Mouse (Mus musculus): Measurements from ENCODE around the gene Serpinf1. TPM values are rescaled to one million over a fixed set of nuclear protein-coding genes. Genes with fewer than 3 reads are reported as not detected.

Serpinf1 gene
- total and polyA plus RNA-seq, 3 experiments, result 0.38 TPM; not detected in 2

DNA sequence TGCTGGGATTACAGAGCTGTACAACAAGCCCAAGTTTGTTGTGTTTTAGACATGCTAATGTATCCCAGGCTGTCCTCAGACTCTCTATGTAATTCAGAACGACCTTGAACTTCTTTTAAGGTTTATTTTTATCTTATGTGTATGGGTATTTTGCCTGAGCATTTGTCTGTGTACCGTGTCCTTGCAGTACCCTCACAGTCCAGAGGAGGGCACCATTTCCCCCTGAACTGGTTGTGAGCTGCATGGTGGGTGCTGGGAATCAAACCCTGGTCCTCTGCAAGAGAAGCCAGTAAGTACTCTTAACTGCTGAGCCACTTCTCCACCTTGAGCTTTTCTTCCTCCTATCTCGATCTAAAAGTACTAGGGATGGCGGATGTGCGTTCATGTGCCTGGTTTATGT is 11.6 kb upstream of the Serpinf1 start:
- TF ChIP-seq GATA2 (IDR thresholded peaks at IDR 0.05; ENCODE audit: borderline replicate concordance, low read depth, low read length) (no peak), GATA1 (IDR thresholded peaks at IDR 0.05; ENCODE audit: borderline replicate concordance, low read length) (no peak), TAL1 (conservative IDR thresholded peaks at IDR 0.05; ENCODE audit: low read depth, low read length) (no peak), POLR2AphosphoS5 (IDR thresholded peaks at IDR 0.05; ENCODE audit: insufficient replicate concordance, low read depth, low read length) (no peak), CTCF (IDR thresholded peaks at IDR 0.05; ENCODE audit: low read depth, low read length) (0 out of 2 replicates have a peak, but pooled peaks have one; percentile 21)
- DNase-seq (ENCODE audit: low spot score) (no peak), ATAC-seq (ENCODE audit: extremely low read depth, insufficient number of reproducible peaks, low FRiP score, poor library complexity, severe bottlenecking) (no peak)
- peaks cover 29% of the 10 kb centered on the region for H3K27me3 ChIP-seq (ENCODE audit: insufficient read depth, low read length)
- no peaks in the 10 kb centered on the region for H3K36me3 ChIP-seq (replicated peaks)
- peaks cover 9% of the 10 kb centered on the region for H3K9me3 ChIP-seq (replicated peaks)
- no peak overlapping the region for H3K4me3 ChIP-seq (ENCODE audit: low read depth, low read length)
- no peaks in the 10 kb centered on the region; the same call in 1 of the 2 replicates for H3K4me1 ChIP-seq (ENCODE audit: insufficient read depth, low read depth, low read length)

DNA sequence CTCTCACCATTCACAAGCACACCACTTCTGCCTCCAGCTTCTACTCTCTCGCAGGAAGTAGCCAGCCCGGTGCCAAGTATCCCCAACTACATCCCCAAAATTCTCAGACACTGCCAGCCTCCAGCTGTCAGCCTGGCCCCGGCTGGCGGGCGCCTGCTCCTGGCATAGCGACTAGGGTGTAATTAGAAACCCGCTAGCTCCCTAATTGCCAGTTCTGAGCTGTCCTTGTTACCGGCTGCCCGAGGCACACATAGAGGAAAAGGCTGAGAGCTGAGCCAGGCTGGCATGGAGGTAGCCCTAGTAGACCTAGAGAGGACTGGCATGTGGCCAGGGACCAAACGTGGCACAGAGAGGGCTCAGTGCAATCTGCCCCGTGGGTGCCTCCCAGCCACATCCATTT is 8.8 kb upstream of the Serpinf1 start:
- no peak overlapping the region for H3K4me3 ChIP-seq (ENCODE audit: low read depth, low read length)
- peaks cover 9% of the 10 kb centered on the region for H3K9me3 ChIP-seq (replicated peaks)
- peaks cover 34% of the 10 kb centered on the region for H3K27me3 ChIP-seq (ENCODE audit: insufficient read depth, low read length)
- H3K36me3 ChIP-seq (replicated peaks), result no peaks in the 10 kb centered on the region
- DNase-seq (ENCODE audit: low spot score), result no peak
- peaks cover 4% of the 10 kb centered on the region for H3K4me1 ChIP-seq (ENCODE audit: insufficient read depth, low read depth, low read length)
- TF ChIP-seq CTCF (IDR thresholded peaks at IDR 0.05; ENCODE audit: low read depth, low read length) (no peak), POLR2AphosphoS5 (IDR thresholded peaks at IDR 0.05; ENCODE audit: insufficient replicate concordance, low read depth, low read length) (no peak), TAL1 (conservative IDR thresholded peaks at IDR 0.05; ENCODE audit: low read depth, low read length) (no peak), GATA1 (IDR thresholded peaks at IDR 0.05; ENCODE audit: borderline replicate concordance, low read length) (no peak), GATA2 (IDR thresholded peaks at IDR 0.05; ENCODE audit: borderline replicate concordance, low read depth, low read length) (no peak)
- ATAC-seq (ENCODE audit: extremely low read depth, insufficient number of reproducible peaks, low FRiP score, poor library complexity, severe bottlenecking), result no peak

DNA sequence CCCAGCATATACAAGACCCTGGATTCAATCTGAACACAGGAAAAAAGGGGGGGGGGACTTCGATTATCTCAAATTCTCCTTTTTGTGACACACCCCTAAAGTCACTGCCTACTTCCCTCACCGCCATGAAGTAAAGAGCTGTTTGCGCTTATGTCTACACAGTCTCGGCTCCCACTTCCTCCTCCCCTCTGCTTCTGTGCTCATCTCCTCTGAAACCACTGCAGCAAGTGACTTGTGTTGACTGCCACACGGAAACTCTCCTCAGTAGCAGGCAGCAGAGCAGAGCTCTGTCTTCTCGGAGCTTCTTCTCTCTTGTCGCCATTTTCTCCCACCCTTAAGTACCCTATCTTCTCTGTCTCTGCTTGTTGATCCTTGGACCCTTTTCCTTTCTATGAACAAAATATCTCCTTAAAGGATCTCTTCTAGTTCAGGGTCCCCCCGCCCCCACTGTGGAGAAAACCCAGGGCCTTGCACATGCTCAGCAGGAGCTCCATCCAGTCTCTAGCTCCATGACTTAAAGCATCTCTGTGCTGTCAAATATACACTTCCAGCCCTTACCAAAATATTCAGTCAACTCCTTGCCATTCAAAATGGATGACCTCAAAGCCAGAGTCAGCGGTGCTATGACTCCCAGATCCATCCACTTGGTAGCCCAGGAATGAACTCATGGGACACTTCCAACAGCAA is 6.7 kb upstream of the Serpinf1 start:
- peaks cover 1% of the 10 kb centered on the region for H3K9me3 ChIP-seq (replicated peaks)
- H3K4me3 ChIP-seq (ENCODE audit: low read depth, low read length), result no peak overlapping the region
- H3K4me1 ChIP-seq (ENCODE audit: insufficient read depth, low read depth, low read length), result peaks cover 4% of the 10 kb centered on the region
- no peaks in the 10 kb centered on the region for H3K36me3 ChIP-seq (replicated peaks)
- H3K27me3 ChIP-seq (ENCODE audit: insufficient read depth, low read length), result peaks cover 40% of the 10 kb centered on the region
- no peak for DNase-seq (ENCODE audit: low spot score)
- ATAC-seq (ENCODE audit: extremely low read depth, insufficient number of reproducible peaks, low FRiP score, poor library complexity, severe bottlenecking), result no peak
- no peak for TF ChIP-seq GATA1 (IDR thresholded peaks at IDR 0.05; ENCODE audit: borderline replicate concordance, low read length)
- TF ChIP-seq TAL1 (conservative IDR thresholded peaks at IDR 0.05; ENCODE audit: low read depth, low read length), result no peak
- no peak for TF ChIP-seq CTCF (IDR thresholded peaks at IDR 0.05; ENCODE audit: low read depth, low read length)
- no peak for TF ChIP-seq POLR2AphosphoS5 (IDR thresholded peaks at IDR 0.05; ENCODE audit: insufficient replicate concordance, low read depth, low read length)
- no peak for TF ChIP-seq GATA2 (IDR thresholded peaks at IDR 0.05; ENCODE audit: borderline replicate concordance, low read depth, low read length)

DNA sequence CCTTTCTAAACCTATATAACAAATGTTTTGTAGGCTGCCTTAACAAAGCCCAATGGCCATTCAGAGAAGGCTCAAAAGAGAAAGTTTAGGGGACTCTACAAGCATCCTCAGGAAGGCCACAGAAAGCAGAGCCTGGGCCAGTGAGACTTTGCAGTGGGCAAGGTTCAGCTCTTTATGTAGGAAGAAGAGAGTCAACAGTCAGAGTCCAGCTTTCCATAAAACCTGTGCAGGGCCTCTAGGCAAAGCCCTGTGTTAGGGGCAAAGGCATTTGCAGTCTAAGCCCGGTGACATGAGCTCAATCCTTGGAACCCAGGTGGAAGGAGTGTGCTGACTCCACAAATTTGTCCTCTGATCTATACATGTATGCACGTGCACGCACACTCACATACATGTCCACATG is 2.0 kb upstream of the Serpinf1 start:
- DNase-seq (ENCODE audit: low spot score) (no peak), ATAC-seq (ENCODE audit: extremely low read depth, insufficient number of reproducible peaks, low FRiP score, poor library complexity, severe bottlenecking) (no peak)
- Histone ChIP-seq H3K27me3 (ENCODE audit: insufficient read depth, low read length) (peaks cover 48% of the 10 kb centered on the region), H3K4me1 (ENCODE audit: insufficient read depth, low read depth, low read length) (peaks cover 4% of the 10 kb centered on the region), H3K4me3 (ENCODE audit: low read depth, low read length) (no peak overlapping the region), H3K9me3 (replicated peaks) (no peaks in the 10 kb centered on the region), H3K36me3 (replicated peaks) (no peaks in the 10 kb centered on the region)
- TF ChIP-seq CTCF (IDR thresholded peaks at IDR 0.05; ENCODE audit: low read depth, low read length) (no peak), TAL1 (conservative IDR thresholded peaks at IDR 0.05; ENCODE audit: low read depth, low read length) (no peak), GATA2 (IDR thresholded peaks at IDR 0.05; ENCODE audit: borderline replicate concordance, low read depth, low read length) (no peak), POLR2AphosphoS5 (IDR thresholded peaks at IDR 0.05; ENCODE audit: insufficient replicate concordance, low read depth, low read length) (no peak), GATA1 (IDR thresholded peaks at IDR 0.05; ENCODE audit: borderline replicate concordance, low read length) (no peak)

DNA sequence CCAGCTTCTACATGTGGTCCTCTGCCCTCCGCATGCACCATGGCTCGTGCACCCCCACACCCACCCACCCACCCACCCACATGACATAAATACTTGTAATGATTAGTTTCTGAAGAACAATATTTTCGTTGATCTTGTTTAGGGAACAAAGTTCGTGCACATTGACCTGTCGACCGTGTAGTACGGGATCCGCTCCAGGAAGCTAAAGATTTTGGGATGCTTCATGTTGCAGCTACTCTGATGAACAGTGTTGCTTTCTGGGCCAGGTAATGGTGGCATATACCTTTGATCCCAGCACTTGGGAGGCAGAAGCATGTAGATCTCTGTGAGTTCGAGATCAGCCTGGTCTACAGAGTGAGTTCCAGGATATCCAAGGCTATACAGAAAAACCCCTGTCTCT is 1.5 kb upstream of the Serpinf1 start:
- no peaks in the 10 kb centered on the region for H3K36me3 ChIP-seq (replicated peaks)
- peaks cover 46% of the 10 kb centered on the region for H3K27me3 ChIP-seq (ENCODE audit: insufficient read depth, low read length)
- no peak for DNase-seq (ENCODE audit: low spot score)
- H3K9me3 ChIP-seq (replicated peaks), result no peaks in the 10 kb centered on the region
- no peak overlapping the region for H3K4me3 ChIP-seq (ENCODE audit: low read depth, low read length)
- peaks cover 4% of the 10 kb centered on the region for H3K4me1 ChIP-seq (ENCODE audit: insufficient read depth, low read depth, low read length)
- ATAC-seq (ENCODE audit: extremely low read depth, insufficient number of reproducible peaks, low FRiP score, poor library complexity, severe bottlenecking), result no peak
- no peak for TF ChIP-seq POLR2AphosphoS5 (IDR thresholded peaks at IDR 0.05; ENCODE audit: insufficient replicate concordance, low read depth, low read length)
- TF ChIP-seq CTCF (IDR thresholded peaks at IDR 0.05; ENCODE audit: low read depth, low read length), result no peak
- TF ChIP-seq TAL1 (conservative IDR thresholded peaks at IDR 0.05; ENCODE audit: low read depth, low read length), result no peak
- no peak for TF ChIP-seq GATA2 (IDR thresholded peaks at IDR 0.05; ENCODE audit: borderline replicate concordance, low read depth, low read length)
- no peak for TF ChIP-seq GATA1 (IDR thresholded peaks at IDR 0.05; ENCODE audit: borderline replicate concordance, low read length)

DNA sequence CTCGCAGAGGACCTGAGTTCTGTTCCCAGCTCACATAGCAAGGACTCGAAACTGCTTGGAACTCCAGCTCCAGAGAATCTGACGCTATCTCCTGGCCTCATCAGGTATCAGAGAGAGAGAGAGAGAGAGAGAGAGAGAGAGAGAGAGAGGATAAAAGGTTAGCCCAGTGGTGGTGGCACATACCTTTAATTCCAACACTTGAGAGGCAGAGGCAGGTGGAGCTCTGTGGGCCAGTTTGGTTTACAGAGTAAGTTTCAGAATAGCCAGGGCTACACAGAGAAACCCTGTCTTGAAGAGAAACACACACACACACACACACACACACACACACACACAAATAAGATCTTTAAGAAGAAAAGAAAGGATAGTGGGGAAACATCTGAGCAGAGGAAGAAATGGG is 590 bp upstream of the Serpinf1 start:
- no peaks in the 10 kb centered on the region for H3K4me1 ChIP-seq (ENCODE audit: insufficient read depth, low read depth, low read length)
- H3K4me3 ChIP-seq (ENCODE audit: low read depth, low read length), result no peak overlapping the region
- peaks cover 44% of the 10 kb centered on the region for H3K27me3 ChIP-seq (ENCODE audit: insufficient read depth, low read length)
- H3K9me3 ChIP-seq (replicated peaks), result no peaks in the 10 kb centered on the region
- TF ChIP-seq GATA2 (IDR thresholded peaks at IDR 0.05; ENCODE audit: borderline replicate concordance, low read depth, low read length) (no peak), CTCF (IDR thresholded peaks at IDR 0.05; ENCODE audit: low read depth, low read length) (no peak), TAL1 (conservative IDR thresholded peaks at IDR 0.05; ENCODE audit: low read depth, low read length) (no peak), POLR2AphosphoS5 (IDR thresholded peaks at IDR 0.05; ENCODE audit: insufficient replicate concordance, low read depth, low read length) (no peak), GATA1 (IDR thresholded peaks at IDR 0.05; ENCODE audit: borderline replicate concordance, low read length) (no peak)
- no peak for DNase-seq (ENCODE audit: low spot score)
- ATAC-seq (ENCODE audit: extremely low read depth, insufficient number of reproducible peaks, low FRiP score, poor library complexity, severe bottlenecking), result no peak
- H3K36me3 ChIP-seq (replicated peaks), result no peaks in the 10 kb centered on the region

Data from G1E (cell line).